Mouse (Mus musculus): ENCODE data around the gene Alyref. TPM values are rescaled to one million over a fixed set of nuclear protein-coding genes. Genes with fewer than 3 reads are reported as not detected.

The Alyref gene
- polyA plus RNA-seq, 1 experiment from 2014 or later, result 358 TPM

GRCm38 (mm10) chr11:120631726-120632448 is 33.7 kb upstream of the Alyref start:
- Histone ChIP-seq H3K36me3 (peaks cover 23% of the 10 kb centered on the region), H3K4me2 (replicated peaks) (peak overlapping the region; percentile 88), H3K27me3 (no peaks in the 10 kb centered on the region), H3K9me3 (no peaks in the 10 kb centered on the region), H3K27ac (peak overlapping the region; percentile 87; the same call in 1 of the 2 replicates), H3K4me1 (replicated peaks) (peaks cover 33% of the 10 kb centered on the region), H3K4me3 (replicated peaks) (peak overlapping the region; percentile 95), H3K9ac (replicated peaks) (peak overlapping the region; percentile 92)
- WGBS, result 58% methylated on average over 4 of the region's 4 CpGs
- ATAC-seq, result no peak

GRCm38 (mm10) chr11:120630881-120631725 is 32.9 kb upstream of the Alyref start:
- WGBS, result 43% methylated on average over 7 of the region's 7 CpGs
- H3K9ac ChIP-seq (replicated peaks), result peak overlapping the region; percentile 92
- H3K9me3 ChIP-seq, result no peaks in the 10 kb centered on the region
- H3K4me1 ChIP-seq (replicated peaks), result peaks cover 33% of the 10 kb centered on the region
- peak overlapping the region; percentile 88; the same call in 1 of the 2 replicates for H3K4me2 ChIP-seq (replicated peaks)
- ATAC-seq, result no peak
- no peaks in the 10 kb centered on the region for H3K27me3 ChIP-seq
- H3K36me3 ChIP-seq, result peaks cover 30% of the 10 kb centered on the region
- no peak overlapping the region for H3K27ac ChIP-seq
- peak overlapping the region; percentile 95 for H3K4me3 ChIP-seq (replicated peaks)

GRCm38 (mm10) chr11:120630401-120630871 is 32.3 kb upstream of the Alyref start:
- Histone ChIP-seq H3K36me3 (peaks cover 30% of the 10 kb centered on the region), H3K4me1 (replicated peaks) (peaks cover 36% of the 10 kb centered on the region), H3K9me3 (no peaks in the 10 kb centered on the region), H3K4me2 (replicated peaks) (peak overlapping the region; percentile 9; the same call in 1 of the 2 replicates), H3K4me3 (replicated peaks) (peak overlapping the region; percentile 2; the same call in 1 of the 2 replicates), H3K9ac (replicated peaks) (peak overlapping the region; percentile 57), H3K27me3 (no peaks in the 10 kb centered on the region), H3K27ac (no peak overlapping the region)
- WGBS, result 29% methylated on average over 5 of the region's 5 CpGs
- no peak for ATAC-seq

- peak overlapping the region; percentile 9; the same call in 1 of the 2 replicates for H3K4me2 ChIP-seq (replicated peaks)
- peak overlapping the region; percentile 57 for H3K9ac ChIP-seq (replicated peaks)
These were observed 31.7 kb upstream of the Alyref start for GRCm38 (mm10) chr11:120629911-120630310.

GRCm38 (mm10) chr11:120629341-120629730 is 31.2 kb upstream of the Alyref start:
- ATAC-seq, result no peak
- no peaks in the 10 kb centered on the region for H3K27me3 ChIP-seq
- peaks cover 42% of the 10 kb centered on the region for H3K4me1 ChIP-seq (replicated peaks)
- no peaks in the 10 kb centered on the region for H3K9me3 ChIP-seq
- no peak overlapping the region for H3K4me2 ChIP-seq (replicated peaks)
- 72% methylated on average over 23 of the region's 23 CpGs for WGBS
- peak overlapping the region; percentile 57; the same call in 1 of the 2 replicates for H3K9ac ChIP-seq (replicated peaks)
- H3K36me3 ChIP-seq, result peaks cover 30% of the 10 kb centered on the region
- no peak overlapping the region for H3K27ac ChIP-seq
- H3K4me3 ChIP-seq (replicated peaks), result no peak overlapping the region

More at GRCm38 (mm10) chr11:120629911-120630310, 31.7 kb upstream of the Alyref start:
- H3K9me3 ChIP-seq, result no peaks in the 10 kb centered on the region
- 0 out of 2 replicates have a peak overlapping the region, but pooled peaks have one; percentile 2 for H3K4me3 ChIP-seq (replicated peaks)
- no peaks in the 10 kb centered on the region for H3K27me3 ChIP-seq
- 22% methylated on average over 5 of the region's 7 CpGs for WGBS
- H3K4me1 ChIP-seq (replicated peaks), result peaks cover 41% of the 10 kb centered on the region
- peaks cover 30% of the 10 kb centered on the region for H3K36me3 ChIP-seq
- no peak for ATAC-seq
- no peak overlapping the region for H3K27ac ChIP-seq

DNA sequence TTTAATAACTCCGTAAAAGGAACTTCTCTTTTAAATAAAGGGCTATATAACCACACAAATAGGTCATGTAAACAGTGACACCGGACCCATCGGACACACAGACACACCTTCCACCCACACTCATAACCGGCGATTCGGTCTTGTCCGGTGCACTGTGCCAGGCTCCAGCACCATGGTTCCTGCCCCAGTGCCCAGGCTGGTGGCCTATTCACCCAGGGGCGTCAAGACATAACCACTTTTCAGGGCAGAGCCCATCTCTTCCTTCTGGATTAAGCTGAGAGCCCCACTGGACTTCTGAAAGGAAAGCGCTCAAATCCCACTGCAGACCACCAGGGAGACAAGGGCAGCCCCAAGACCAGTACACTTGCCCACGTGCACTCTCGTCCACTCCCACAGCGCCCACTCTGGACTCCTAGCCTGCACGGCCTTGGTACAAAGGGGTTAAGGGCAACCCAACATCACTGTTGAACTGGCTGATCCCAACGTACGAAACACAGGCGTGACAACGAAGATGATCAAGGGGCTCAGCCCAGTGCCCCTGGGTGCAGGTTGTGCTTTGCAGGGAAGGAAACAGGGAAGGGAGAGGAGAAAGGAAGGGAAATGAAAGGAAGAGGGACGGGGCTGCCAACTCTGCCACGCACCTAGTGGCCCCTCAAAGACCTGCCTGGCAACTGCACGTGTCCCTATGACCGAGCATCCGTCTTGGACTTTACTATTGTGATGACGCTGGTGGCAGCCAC is 30.6 kb upstream of the Alyref start:
- no peaks in the 10 kb centered on the region for H3K9me3 ChIP-seq
- no peak for ATAC-seq
- 94% methylated on average over 23 of the region's 23 CpGs for WGBS
- peaks cover 47% of the 10 kb centered on the region for H3K4me1 ChIP-seq (replicated peaks)
- no peak overlapping the region for H3K9ac ChIP-seq (replicated peaks)
- no peak overlapping the region for H3K4me3 ChIP-seq (replicated peaks)
- no peaks in the 10 kb centered on the region for H3K27me3 ChIP-seq
- no peak overlapping the region for H3K4me2 ChIP-seq (replicated peaks)
- H3K27ac ChIP-seq, result no peak overlapping the region
- H3K36me3 ChIP-seq, result peaks cover 30% of the 10 kb centered on the region

GRCm38 (mm10) chr11:120627468-120628300 is 29.5 kb upstream of the Alyref start:
- no peak overlapping the region for H3K4me2 ChIP-seq (replicated peaks)
- no peaks in the 10 kb centered on the region for H3K9me3 ChIP-seq
- H3K36me3 ChIP-seq, result peaks cover 37% of the 10 kb centered on the region
- H3K27ac ChIP-seq, result no peak overlapping the region
- H3K27me3 ChIP-seq, result no peaks in the 10 kb centered on the region
- no peak overlapping the region for H3K9ac ChIP-seq (replicated peaks)
- H3K4me1 ChIP-seq (replicated peaks), result peaks cover 53% of the 10 kb centered on the region
- no peak overlapping the region for H3K4me3 ChIP-seq (replicated peaks)
- WGBS, result 82% methylated on average over 22 of the region's 22 CpGs
- ATAC-seq, result no peak

GRCm38 (mm10) chr11:120626785-120627467 is 28.8 kb upstream of the Alyref start:
- 92% methylated on average over 11 of the region's 11 CpGs for WGBS
- Histone ChIP-seq H3K27ac (no peak overlapping the region), H3K4me1 (replicated peaks) (peaks cover 47% of the 10 kb centered on the region), H3K9me3 (no peaks in the 10 kb centered on the region), H3K9ac (replicated peaks) (no peak overlapping the region; the same call in 1 of the 2 replicates), H3K4me2 (replicated peaks) (no peak overlapping the region), H3K36me3 (peaks cover 40% of the 10 kb centered on the region), H3K4me3 (replicated peaks) (no peak overlapping the region), H3K27me3 (no peaks in the 10 kb centered on the region)
- ATAC-seq, result no peak

DNA sequence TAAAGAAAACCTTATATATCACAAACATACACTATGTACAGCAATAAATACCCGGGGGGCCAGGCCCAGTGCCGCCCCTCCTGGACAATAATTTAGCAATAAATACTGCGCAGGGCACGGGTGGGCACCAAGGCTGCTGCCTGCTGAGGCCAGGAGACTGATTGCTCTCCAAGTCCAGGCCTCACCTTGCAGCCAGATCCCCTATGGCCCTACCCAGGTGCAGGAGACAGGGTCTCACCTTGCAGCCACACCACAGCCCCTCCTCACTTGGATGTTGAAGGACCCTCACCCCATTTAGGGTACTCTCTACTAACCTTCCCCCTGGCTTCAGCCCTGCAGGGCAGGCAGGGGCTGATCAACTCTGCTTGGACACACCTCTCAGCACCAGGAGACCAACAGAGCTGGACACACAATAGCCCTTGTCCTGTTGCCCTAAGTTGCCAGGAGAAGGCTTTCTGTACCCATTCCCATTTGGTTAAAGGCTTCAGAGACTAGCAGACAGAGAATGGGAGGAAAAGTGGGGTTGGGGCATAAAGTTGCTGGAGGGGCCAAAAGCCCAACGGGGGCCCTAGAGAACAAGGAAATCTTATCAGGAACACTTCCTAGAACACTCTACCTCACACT is 27.1 kb upstream of the Alyref start, which contains the start of gene Sirt7:
Gene Sirt7, minus strand, starts transcription at position 89 of the 624 bp plus-strand sequence.
- peak; percentile 66 for ATAC-seq
- Histone ChIP-seq H3K27ac (peak within 1 kb of the TSS; percentile 87), H3K9me3 (no peaks in the 10 kb centered on the region), H3K4me3 (replicated peaks) (peak within 1 kb of the TSS; percentile 99), H3K9ac (replicated peaks) (peak within 1 kb of the TSS; percentile 88), H3K4me2 (replicated peaks) (peak within 1 kb of the TSS; percentile 99), H3K4me1 (replicated peaks) (peaks cover 31% of the 10 kb centered on the region), H3K27me3 (no peaks in the 10 kb centered on the region), H3K36me3 (peaks cover 56% of the 10 kb centered on the region)
- 19% methylated on average over 5 of the region's 5 CpGs for WGBS

DNA sequence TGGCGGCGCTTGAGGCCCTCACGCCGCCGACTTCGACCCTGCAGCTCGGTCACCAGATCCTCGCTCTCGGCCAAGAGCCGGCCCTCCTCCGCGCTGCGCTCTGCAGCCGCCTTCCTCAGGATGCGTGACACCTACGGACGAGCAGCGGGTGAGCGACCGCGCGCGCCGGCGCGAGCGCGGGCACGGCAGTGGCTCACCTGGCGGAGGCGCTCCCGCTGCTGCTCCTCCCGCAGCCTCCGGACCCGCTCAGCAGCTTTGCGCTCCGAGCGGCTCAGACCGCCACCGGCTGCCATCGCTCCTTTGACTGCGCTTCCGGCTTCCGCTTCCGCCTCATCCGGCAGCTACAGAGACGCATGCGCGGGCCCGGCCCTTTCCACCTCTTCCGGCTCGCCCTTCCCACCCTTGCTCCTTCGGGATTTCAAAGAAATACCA is 26.5 kb upstream of the Alyref start:
- peak overlapping the region; percentile 99 for H3K4me2 ChIP-seq (replicated peaks)
- H3K9ac ChIP-seq (replicated peaks), result peak overlapping the region; percentile 88
- peak overlapping the region; percentile 99 for H3K4me3 ChIP-seq (replicated peaks)
- peak overlapping the region; percentile 87 for H3K27ac ChIP-seq
- H3K36me3 ChIP-seq, result peaks cover 61% of the 10 kb centered on the region
- WGBS, result under 1% methylated on average over 52 of the region's 53 CpGs
- H3K4me1 ChIP-seq (replicated peaks), result peaks cover 26% of the 10 kb centered on the region
- no peaks in the 10 kb centered on the region for H3K9me3 ChIP-seq
- ATAC-seq, result peak; percentile 87
- no peaks in the 10 kb centered on the region for H3K27me3 ChIP-seq
